Mouse (Mus musculus) liver, embryonic 14.5 days (tissue): ENCODE measurements around the gene Islr. TPM values are rescaled to one million over a fixed set of nuclear protein-coding genes. Genes with fewer than 3 reads are reported as not detected.

Experiments
- ATAC-seq: fragments of 200-750 bp; cut with Nextera tagmentation; 2 replicates; pipeline ENCODE4 v1.8.0; 2017; ENCODE audit warnings: moderate number of reproducible peaks, mild to moderate bottlenecking, moderate library complexity; ENCODE audit not compliant: insufficient read depth
- DNase-seq, 3 experiments: peaks; one replicate each; pipeline ENCODE4 v3.0.0-alpha.2; 2012 to 2013; ENCODE audit warnings: low read depth in 3 of 3, low spot score in 3 of 3
- H3K27ac ChIP-seq: fragments of 300-500 bp; sonication (generic); 2 replicates; pipeline ENCODE4 v1.5.1; 2014; ENCODE audit warnings: moderate library complexity, mild to moderate bottlenecking, control low read depth, inconsistent platforms
- H3K27me3 ChIP-seq: fragments of 300-500 bp; sonication (generic); 2 replicates; pipeline ENCODE4 v1.6.1; 2014; ENCODE audit warnings: mild to moderate bottlenecking, low read length, moderate library complexity; ENCODE audit not compliant: control insufficient read depth, insufficient read depth
- H3K36me3 ChIP-seq: fragments of 300-500 bp; sonication (generic); replicated peaks from 2 replicates; pipeline ENCODE4 v1.6.1; 2014; ENCODE audit warnings: low read depth; ENCODE audit not compliant: control insufficient read depth, insufficient read depth
- H3K4me1 ChIP-seq, 2 experiments: fragments of 200-500 bp in 1 of 2; fragments of 300-500 bp in 1 of 2; sonication (generic) in 1 of 2; replicated peaks; 2 replicates each; pipeline ENCODE4 v1.6.1; 2012 to 2014; ENCODE audit warnings: antibody characterized with exemption in 1 of 2, inconsistent platforms in 1 of 2, low read length in 1 of 2; ENCODE audit not compliant: control insufficient read depth in 2 of 2, insufficient read depth in 2 of 2
- H3K4me2 ChIP-seq: fragments of 300-500 bp; sonication (generic); 2 replicates; pipeline ENCODE4 v1.6.1; 2014; ENCODE audit warnings: low read depth, mild to moderate bottlenecking, control low read depth, moderate library complexity
- H3K4me3 ChIP-seq, 2 experiments: fragments of 200-500 bp in 1 of 2; fragments of 300-500 bp in 1 of 2; sonication (generic) in 1 of 2; 2 replicates each; pipeline ENCODE4 v1.5.1; 2012 to 2014; ENCODE audit warnings: low read depth in 2 of 2, low read length in 2 of 2, mild to moderate bottlenecking in 2 of 2, control low read depth in 1 of 2, inconsistent platforms in 1 of 2, moderate library complexity in 1 of 2; ENCODE audit not compliant: insufficient read depth in 1 of 2
- H3K9ac ChIP-seq: fragments of 300-500 bp; sonication (generic); replicated peaks from 2 replicates; pipeline ENCODE4 v1.6.1; 2014; ENCODE audit warnings: mild to moderate bottlenecking, control low read depth, moderate library complexity
- H3K9me3 ChIP-seq: fragments of 300-500 bp; sonication (generic); 2 replicates; pipeline ENCODE4 v1.6.1; 2016; ENCODE audit warnings: low read length, mixed read lengths; ENCODE audit not compliant: control insufficient read depth
- CTCF ChIP-seq: IDR thresholded peaks from 2 replicates; pipeline ENCODE4 v1.5.1; 2016; ENCODE audit warnings: antibody characterized with exemption, low read depth, control low read depth
- EP300 ChIP-seq: IDR thresholded peaks from 2 replicates; pipeline ENCODE4 v1.6.1; 2016; ENCODE audit warnings: antibody characterized with exemption, low read depth
- WGBS: fragments of 180-500 bp; shearing (Covaris S2); extraction: QIAGEN DNeasy Blood & Tissue Kit; methylation state at CpG from one replicate; pipeline ENCODE4 v1.1.7; 2014; ENCODE audit not compliant: insufficient replicate concordance; 5-methylcytosine and 5-hydroxymethylcytosine counted together
- polyA plus RNA-seq, 2 experiments: library from polyadenylated mRNA; depleted of rRNA in 1 of 2; stranded (reverse) in 1 of 2; unstranded in 1 of 2; fragments of >200 nt; fragmentation: Nextera tagmentation in 1 of 2; extraction: Ambion mirVana in 1 of 2; gene quantifications; 2 replicates each; pipeline versions ENCODE4 v1.2.1 to v1.2.3; 2012 to 2014

Gene Islr
- polyA plus RNA-seq, 2 experiments, result 1.1 to 3.6 TPM

- Histone ChIP-seq H3K9me3 (no peaks in the 10 kb centered on the region), H3K4me1 (no peaks in the 10 kb centered on the region), H3K36me3 (no peaks in the 10 kb centered on the region), H3K27ac (no peak overlapping the region), H3K9ac (no peak overlapping the region), H3K4me2 (no peak overlapping the region), H3K4me3 (no peak overlapping the region), H3K27me3 (no peaks in the 10 kb centered on the region)
- no peak for TF ChIP-seq EP300
- TF ChIP-seq CTCF, result no peak
- DNase-seq, result no peak
- 37% methylated on average over 5 of the region's 5 CpGs for WGBS
- ATAC-seq, result no peak
Observed at GRCm38 (mm10) chr9:58175745-58176487, 28.2 kb downstream of the Islr start.

DNA sequence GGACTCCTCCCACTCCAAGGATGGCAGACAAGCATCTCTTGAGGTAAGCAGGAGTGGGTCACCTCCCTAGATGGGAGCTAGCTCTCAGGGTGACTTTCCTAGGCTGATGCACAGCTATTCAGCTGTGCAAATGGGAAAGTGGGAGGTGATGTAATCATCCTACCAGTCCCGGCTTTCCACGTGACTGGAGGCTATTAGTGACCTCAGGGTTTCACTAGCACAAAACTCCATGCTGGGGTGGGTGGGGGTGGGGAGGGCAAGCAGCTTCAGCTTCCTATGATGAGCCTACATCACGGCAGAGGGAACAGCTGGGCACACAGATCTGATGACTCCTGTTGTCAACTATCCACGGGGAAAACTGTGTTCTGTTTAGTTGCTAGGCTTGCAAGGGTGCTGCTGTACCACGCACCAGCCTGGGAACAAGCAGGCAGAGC lies 29.3 kb downstream of the Islr start:
- Histone ChIP-seq H3K27ac (no peak overlapping the region), H3K36me3 (no peaks in the 10 kb centered on the region), H3K9ac (no peak overlapping the region), H3K4me3 (no peak overlapping the region), H3K4me2 (no peak overlapping the region), H3K9me3 (no peaks in the 10 kb centered on the region), H3K4me1 (no peaks in the 10 kb centered on the region), H3K27me3 (no peaks in the 10 kb centered on the region)
- DNase-seq (no peak), ATAC-seq (no peak)
- 40% methylated on average over 5 of the region's 5 CpGs for WGBS
- TF ChIP-seq EP300 (no peak), CTCF (no peak)

GRCm38 (mm10) chr9:58172863-58173262 lies 31.2 kb downstream of the Islr start:
- no peak overlapping the region for H3K9ac ChIP-seq
- 49% methylated on average over 2 of the region's 2 CpGs for WGBS

DNA sequence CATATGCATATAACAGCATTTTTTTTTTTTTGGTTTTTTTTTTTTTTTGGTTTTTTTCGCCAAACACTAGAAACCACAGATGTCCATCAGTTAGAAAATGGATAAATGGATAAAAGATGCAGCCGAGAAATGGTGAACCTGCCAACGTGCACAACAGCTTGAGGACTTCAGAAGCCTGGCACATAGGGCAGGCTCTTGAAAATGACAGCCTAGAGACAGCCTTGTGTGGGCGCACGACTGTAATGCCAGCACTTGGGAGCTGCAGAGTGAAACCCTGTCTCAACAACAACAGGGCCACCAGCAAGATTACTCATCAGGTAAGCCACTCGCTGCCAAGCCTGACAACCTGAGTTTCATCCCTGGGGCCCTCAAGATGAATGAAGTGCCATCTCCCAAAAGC lies 34.7 kb downstream of the Islr start:
- 54% methylated on average over 6 of the region's 6 CpGs for WGBS
- Histone ChIP-seq H3K36me3 (no peaks in the 10 kb centered on the region), H3K9ac (no peak overlapping the region), H3K27ac (no peak overlapping the region), H3K9me3 (no peaks in the 10 kb centered on the region), H3K4me2 (no peak overlapping the region), H3K4me3 (no peak overlapping the region), H3K27me3 (no peaks in the 10 kb centered on the region), H3K4me1 (no peaks in the 10 kb centered on the region)
- DNase-seq (no peak), ATAC-seq (no peak)
- TF ChIP-seq CTCF (no peak), EP300 (no peak)

More at GRCm38 (mm10) chr9:58172863-58173262, 31.2 kb downstream of the Islr start:
- ATAC-seq (no peak), DNase-seq (no peak)
- Histone ChIP-seq H3K4me1 (no peaks in the 10 kb centered on the region), H3K4me2 (no peak overlapping the region), H3K9me3 (no peaks in the 10 kb centered on the region), H3K4me3 (no peak overlapping the region), H3K27ac (no peak overlapping the region), H3K27me3 (no peaks in the 10 kb centered on the region), H3K36me3 (no peaks in the 10 kb centered on the region)
- TF ChIP-seq CTCF (no peak), EP300 (no peak)

- WGBS, result 54% methylated on average over 3 of the region's 3 CpGs
- Histone ChIP-seq H3K36me3 (no peaks in the 10 kb centered on the region), H3K4me3 (no peak overlapping the region), H3K27ac (no peak overlapping the region), H3K9me3 (no peaks in the 10 kb centered on the region), H3K4me2 (no peak overlapping the region), H3K4me1 (no peaks in the 10 kb centered on the region), H3K27me3 (no peaks in the 10 kb centered on the region), H3K9ac (no peak overlapping the region)
- ATAC-seq, result no peak
- no peak for DNase-seq
- no peak for TF ChIP-seq EP300
- no peak for TF ChIP-seq CTCF
Observed at GRCm38 (mm10) chr9:58168880-58169279, 35.2 kb downstream of the Islr start.
